Mouse (Mus musculus) liver (tissue): ENCODE measurements at regions not wholly inside any gene's neighbourhood (a gene's known extent, or its start where the extent isn't known, plus 50 kb on each side); places are given as distances from the start of the nearest gene placed in this dataset.

Source experiments
- DNase-seq: peaks from one replicate; pipeline ENCODE4 v3.0.0-alpha.2; 2020; ENCODE audit warnings: mixed read lengths

DNA sequence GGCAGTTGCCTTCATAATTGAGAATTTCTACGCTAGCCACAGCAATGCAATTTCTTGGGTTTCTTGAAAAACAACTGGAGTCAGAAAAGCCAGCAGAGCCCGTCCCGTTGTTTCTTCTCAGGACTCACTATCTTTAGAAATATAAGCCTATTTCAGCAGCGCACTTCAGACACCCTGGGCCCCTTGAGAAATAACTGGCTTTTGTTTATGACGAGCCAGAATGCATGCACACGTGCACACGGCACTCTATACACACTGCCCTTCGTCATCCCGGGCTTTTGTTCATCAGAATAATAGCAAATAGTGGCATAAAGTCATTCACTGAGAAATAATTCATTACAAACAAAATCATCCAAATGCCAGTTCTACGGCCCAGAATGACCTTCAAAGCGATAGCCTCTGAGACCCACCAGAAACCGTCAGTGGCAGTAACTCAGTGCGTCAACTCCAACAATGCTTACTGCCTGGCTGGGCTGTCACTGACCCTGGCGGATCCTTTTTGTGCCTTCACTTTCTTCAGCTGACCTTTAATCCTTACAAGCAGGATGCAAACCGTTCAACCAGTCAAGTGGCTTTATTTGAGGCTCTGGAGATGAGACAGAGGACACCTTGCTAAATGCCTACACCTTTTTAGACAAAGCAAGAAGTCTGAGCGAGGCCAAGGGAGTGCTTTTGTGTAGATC is 126.7 kb upstream of the Smarca2 start:
- no peak for DNase-seq

DNA sequence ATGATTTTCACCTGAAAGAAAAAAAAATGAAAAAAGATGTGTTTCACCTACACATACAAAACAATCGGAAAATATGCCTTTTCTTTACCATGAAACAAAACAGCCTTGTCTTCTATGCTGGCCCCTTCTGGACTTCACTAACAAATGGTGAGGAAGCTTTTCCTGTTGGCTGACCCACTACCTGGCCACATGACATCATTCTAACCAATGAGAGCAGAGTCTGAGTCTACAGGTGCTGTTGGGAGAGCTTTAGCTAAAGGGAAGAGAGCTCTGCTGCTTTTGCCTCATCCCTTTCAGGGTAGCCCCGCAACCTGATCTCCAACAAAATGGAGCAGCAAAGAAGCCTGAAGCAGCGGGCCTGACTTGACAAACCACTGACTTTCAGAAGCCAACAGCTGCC is 120.5 kb upstream of the Smarca2 start:
- no peak for DNase-seq

DNA sequence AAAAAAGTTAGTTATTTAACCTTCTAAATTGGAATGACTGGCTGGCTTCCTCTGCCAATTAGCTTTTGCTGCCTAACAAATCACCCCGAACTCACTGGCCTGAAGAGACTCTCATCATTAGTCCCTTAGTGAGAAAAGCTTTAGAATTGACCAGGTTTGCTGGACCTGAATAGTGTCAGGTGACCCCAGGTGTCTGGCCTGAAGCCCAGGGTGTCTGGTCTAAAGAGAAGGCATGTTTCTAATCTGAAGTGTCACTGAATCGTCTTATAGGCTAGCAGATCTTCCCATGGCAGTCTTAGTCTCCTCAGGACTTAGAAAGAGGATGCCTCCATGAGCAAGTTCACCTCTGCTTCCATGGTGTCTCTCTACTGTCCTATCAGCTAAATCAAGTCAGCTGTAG is 112.0 kb upstream of the Smarca2 start:
- DNase-seq = no peak

DNA sequence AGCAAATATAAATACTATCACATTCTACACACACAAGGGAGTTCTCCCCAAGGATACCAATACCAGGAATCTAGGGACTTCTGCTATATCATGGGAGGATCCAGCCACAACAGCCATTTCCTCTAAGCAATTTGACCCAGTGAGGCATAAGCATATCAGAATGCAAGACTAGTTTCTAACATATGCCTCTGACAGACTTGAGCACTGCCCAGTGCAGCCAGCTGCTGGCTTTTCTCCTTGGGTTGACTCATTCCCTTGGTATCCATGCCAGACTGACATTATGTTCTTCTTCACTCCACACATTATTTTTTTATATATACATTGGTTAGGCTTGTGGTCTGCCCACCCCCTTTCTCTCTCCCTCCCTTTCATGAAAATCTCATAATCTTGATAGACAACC is 103.8 kb upstream of the Smarca2 start:
- no peak for DNase-seq

DNA sequence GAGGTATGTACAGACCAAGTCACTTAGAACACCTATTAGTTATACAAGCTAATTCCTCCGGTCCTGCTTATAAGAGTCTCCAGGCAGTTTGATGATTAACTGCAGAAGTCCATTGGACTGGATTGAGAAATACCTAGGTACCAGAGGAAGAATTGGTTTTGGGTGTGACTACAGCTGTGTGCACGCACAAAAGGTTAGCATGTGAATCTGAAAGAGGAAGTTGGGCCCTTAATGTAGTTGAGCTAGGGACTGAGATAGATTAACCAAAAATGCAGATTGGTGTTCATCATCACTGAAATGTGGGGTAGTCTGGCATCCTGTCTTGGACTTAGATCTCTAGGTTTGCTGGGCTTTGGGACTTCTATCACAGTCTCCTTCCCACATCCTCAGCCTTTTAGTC is 100.8 kb upstream of the Smarca2 start:
- no peak for DNase-seq

DNA sequence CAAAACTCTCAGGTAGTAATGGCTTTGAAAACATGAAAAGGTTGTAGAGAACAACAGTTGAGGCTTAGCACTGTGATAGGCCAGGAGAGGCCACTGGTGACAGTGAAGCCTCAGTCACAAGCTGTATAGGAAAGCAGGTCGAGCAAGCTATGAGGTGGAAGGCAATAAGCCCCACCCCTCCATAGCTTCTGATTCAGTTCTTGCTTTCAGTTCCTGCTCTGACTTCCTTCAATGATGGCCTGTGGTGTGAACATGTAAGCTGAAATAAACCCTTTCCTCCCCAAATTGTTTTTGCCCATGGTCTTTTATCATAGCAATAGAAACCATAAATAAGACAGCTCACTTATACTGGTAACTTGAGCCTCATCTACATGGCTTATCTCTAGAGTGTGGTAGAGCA is 98.0 kb upstream of the Smarca2 start:
- no peak for DNase-seq

DNA sequence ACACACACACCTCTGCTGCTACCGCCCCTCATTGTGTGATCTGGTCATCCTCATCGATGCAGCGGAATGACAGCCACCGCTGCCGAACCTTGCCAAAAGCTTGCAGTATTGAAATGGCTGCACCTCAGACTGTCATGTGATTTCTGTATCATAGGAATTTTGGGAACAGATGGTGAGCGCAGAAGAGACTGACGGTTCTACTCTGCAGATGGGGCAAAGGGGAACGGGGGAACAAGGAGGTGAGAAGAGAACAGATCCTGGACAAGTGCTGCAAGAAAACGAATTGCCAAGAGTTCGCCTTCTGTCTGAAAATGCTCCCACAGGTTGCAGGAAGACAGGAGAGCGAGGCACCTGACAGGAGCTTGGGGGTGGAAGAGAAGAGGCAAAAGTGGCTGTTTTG is 96.9 kb upstream of the Smarca2 start:
- no peak for DNase-seq

DNA sequence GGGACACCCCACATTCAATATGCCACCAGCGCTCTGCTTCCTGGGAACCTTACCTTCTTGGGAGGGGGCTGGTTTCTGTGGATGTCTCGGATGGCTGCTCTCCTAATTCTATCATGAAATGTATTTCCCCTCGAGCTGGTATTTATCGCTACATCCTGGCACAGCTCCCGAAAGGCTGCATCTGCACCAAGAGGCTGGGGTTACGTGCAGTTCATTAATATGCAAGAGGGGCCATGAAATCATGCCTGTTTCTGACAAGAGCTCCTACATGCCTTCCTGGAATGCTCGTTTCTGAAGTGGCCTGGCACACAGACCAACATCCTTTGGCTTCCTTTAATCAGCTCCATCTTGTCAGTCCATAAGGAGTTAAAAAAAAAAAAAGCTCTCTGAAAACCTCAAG is 96.2 kb upstream of the Smarca2 start:
- no peak for DNase-seq

DNA sequence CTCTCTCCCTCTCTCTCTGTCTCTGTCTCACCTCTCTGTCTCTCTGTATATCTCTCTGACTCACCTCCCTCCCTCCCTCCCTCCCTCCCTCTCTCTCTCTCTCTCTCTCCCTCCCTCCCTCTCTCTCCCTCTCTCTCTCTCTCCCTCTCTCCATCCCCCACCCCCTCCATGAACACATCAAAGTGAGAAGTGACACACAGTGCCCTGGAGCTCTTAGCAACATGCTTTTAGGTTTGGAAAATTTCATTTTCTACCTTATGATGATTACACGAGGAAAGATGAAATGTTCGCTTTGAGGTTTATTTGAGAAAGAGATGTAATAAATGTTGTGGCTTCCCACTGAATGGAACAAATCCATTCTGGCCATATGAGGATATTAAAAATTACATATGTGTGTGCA is 95.6 kb upstream of the Smarca2 start:
- no peak for DNase-seq

DNA sequence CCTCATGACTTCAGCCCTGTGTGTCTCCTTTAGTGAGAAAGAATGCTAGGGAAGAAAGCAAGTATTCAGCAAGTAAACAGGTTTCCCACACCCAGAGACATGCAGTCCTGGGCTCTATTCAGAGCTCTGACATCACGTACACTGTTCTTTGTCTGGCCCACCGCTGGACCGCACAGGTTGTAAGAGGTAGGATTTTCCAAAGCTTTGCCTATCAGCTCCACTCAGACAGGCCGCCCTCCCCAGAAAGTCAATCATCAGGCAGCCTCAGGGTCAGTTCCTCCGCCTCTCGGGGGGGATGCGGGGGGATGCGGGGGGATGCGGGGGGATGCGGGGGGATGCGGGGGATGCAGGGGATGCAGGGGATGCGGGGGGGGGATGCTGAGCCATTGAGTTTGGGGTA is 94.7 kb upstream of the Smarca2 start:
- DNase-seq = no peak

DNA sequence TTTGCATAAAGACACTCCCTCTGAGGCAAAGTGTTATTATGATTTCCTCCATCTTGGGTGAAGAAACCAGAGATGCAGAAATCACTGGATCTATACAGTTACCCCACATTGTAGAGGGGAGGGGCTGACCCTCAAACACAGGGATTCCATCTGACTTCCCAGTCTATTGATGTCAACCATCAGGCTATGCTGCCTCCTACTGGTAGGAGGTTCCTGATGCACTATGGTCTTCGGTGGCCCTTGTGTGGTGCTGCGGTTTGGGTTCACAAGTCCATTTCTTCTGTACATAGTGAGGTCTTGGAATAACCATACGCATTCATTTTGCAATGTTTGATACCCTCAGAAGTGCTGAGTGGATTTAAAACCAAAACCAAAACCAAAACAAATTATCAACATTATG is 94.0 kb upstream of the Smarca2 start:
- DNase-seq = no peak

DNA sequence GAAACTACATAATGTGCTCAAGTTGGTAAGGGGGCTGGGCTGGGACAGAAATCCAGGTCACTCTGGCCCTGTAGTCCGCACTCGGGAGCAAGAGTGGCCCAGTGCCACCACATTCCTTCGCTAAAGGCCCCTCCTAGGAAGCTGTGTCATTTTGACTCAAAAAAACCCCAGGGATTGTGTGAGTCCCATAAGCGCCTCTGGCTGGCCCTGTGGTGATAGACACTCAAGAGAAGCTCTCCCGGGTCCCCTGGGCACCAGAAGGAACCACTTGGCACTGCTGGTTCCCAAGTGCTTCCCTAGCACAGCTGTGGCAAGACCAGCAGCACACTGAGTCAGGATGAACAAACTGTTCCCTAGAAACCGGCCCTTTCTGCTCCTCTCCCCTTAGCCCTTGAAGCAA is 93.1 kb upstream of the Smarca2 start:
- no peak for DNase-seq

DNA sequence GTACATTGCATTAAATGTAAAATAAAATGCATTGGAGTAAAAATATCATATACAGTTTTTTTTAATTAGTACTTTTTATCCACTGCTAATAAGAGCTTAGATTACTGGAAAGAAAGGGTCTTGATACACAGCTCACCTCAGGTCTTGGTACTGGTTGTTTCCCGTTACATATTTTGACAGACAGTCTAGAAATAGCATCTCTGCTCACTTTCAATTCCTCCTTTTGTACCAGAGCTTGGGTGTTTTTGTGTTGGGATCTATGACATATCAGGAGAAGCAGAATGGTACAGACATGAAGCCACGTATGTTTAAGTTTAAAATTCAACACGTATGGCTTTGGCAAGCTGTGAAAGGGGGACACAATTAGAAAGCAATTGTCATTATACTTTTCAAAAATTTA is 80.3 kb upstream of the Smarca2 start:
- no peak for DNase-seq

DNA sequence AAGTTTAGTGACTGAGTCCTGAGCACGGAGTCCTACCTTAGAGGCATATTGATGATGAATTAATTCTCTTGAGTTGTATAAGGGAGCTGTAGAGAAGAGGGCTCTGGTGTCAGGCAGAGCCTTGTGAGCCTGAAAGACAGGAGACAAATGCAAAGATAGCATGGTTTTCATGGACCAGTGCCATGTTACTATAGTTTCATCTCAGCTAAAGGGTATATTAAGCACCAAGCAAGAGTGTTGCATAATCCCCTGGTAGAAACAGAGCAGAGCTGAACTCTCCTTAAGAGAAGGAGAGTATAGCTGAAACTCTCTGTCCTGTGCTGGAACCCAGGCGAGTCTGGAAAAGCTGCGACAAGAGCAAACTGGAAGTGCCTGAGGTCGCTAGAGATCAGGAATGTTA is 73.5 kb upstream of the Smarca2 start:
- no peak for DNase-seq

DNA sequence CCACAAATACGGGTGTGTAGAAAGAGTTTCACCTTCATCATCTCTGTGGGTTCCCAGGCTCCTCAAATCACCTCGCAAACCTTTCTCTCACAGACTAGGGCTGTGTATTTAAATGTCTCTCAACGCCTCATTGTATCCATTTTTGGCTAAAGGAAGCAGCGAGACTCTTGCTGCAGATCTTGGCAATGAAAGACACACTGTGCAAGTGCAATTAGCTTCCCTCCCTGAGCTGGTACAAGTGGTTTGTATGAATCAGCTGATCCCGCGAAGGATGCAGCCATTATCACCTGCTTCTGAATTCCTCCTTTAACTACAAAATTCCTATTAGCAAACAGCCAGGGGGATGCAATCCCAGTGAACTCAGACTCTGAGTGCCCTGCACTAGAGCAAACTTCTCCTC is 72.3 kb upstream of the Smarca2 start:
- no peak for DNase-seq

DNA sequence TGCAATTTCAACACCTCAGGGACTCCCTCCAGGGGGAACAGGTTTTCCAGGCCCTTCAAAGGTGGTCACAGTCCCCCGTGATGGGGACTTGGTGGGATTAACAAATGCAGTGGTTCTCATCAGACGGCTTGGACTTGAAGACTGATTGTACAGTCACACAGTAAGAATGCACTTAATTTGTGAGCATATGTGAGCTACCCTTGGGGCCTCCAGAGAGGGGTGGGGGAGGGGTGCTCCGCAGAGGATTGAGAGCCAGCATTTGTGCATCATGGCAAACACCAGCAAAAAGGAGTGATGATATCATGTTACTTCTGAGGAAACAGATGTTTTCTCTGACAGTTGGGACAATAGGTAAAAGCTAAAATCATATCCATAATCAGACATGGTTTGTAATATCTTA is 59.2 kb upstream of the Smarca2 start:
- no peak for DNase-seq

DNA sequence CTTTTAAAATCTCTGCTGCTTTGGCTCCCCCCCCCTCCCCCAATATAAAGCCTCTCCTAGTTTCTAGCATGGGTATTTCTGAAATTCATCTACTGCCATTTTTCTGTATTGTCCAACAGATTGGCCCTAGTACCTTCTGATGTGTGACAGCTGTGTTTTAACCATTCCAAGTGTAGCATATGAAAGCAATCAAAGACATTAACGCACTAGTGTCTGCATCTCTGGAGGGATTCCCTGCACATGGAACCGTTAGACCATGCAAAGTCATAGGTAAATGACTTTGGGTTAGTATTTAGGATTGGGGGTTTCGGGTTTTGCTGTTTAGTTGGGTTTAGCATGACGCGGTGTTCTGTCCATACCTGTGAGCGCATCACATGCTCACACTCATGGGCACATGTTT is 57.3 kb upstream of the Smarca2 start:
- DNase-seq = no peak

DNA sequence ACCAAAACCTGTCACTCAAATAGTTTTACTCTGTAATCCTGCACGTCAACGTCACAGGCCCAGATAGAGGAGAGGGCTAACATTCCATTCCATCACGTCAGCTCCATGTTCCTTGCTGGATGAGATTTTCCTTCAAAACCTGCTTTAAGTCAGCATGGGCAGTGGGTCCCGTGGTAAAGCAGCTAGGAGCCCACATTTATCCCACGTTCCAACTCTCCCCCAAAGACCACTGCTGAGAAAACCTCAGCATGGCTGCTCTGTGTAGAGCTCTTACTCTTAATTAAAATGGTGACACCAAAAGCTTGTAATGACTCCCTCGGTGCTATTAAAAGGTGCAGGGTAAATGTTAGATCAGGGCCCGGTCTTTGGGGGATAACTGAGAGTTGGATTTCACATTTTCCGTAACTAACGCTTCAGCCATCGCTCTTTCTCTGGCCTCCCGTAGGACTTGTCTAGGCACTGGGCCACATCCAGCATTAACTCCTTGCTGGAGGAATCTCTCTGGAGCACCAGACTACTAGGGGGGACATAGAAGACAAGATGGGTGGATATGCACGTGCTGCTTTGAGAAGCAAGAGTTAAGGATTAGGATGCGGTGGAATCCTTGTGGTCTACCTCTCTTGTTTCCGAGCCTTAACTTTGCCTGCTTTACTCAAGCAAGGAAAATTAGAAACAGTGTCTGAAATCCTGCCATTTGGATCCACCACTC is 56.1 kb upstream of the Smarca2 start:
- no peak for DNase-seq

DNA sequence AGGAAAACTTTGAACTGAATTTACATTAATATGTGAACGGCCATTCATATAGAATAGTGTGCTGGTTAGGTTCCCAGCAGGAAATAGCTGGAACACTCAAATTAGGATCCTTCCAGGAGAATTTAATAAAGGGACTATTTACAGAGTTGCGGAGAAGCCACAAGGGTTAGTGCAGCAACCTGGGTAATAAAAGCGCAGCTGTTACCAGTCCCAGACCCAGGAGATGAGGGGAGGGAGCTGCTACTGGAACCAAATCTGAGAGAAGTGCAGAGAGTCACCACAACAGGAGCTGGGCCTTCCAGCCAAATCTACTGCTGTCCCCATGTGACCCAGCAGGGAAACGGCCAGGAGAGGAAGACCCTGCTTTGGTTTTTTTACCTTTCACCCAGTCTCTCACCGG is 54.6 kb upstream of the Smarca2 start:
- no peak for DNase-seq
